Mouse (Mus musculus): Measurements from ENCODE around the gene Vmn2r12.
"Not testable (repeated sequence)": the region's sequence is repeated elsewhere in the genome, so short reads cannot be mapped to it uniquely, and the experiment has no call there.

Vmn2r12 gene

DNA sequence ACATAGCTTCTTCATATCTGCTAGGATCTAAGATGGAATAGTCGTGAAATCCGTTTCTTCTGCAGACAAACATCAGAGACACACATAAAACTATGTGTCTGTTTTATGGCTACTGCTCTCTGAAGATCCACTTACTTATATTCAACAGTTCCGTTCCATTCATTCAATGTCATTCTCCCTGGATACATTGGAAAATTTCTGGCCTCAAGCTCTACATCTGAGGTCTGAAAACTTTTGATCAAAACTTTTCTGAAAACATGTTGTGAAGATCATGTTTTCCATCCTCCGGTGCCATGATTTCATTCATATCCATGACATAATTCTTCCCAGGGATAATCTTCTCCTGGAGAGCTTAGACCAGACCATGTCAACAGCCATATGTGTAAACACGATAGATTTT, at the start of gene Vmn2r12:
Vmn2r12 (minus strand) TSS at position 101 of the 400 bp plus-strand sequence.
- not testable (repeated sequence) for DNase-seq (ENCODE audit: low read depth, low spot score)

DNA sequence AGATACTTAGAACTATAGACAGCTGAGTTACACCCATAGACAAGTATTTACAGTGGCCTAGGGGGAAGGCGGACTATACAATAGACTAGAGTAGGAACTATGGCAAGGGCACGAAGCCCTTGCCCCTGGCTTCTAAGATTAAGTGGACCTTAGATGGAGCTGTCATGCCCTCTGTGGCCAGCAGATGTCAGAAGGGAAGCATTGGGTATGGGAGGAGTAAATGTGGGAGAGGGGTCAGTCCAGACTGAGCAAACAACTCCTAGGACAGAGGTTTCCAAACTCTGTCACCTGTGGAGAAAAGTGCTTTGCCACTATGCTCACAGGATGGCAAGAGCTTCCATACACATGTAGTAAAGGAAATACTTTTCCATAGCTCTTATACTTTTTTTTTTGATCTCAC, 41.8 kb upstream of the Vmn2r12 start:
- no peak for DNase-seq (ENCODE audit: low read depth, low spot score)

DNA sequence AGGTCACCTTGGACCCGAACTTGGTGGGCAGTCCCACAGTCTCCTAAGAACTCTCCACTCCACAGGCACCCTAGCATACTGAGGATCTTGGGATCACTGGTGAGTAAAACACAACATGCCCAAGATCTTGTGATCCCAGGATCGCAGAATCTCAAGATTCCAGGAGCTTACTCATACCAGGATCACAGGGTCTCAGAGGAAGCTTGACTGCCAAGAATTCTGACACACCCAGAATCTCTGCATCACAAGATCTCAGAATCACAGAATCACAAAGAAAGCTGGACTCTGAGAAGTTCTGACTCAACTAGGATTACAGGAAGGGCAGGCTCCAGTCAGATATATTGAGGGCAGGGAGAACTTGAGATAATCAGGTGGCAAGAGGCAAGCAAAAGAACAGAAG, 39.0 kb upstream of the Vmn2r12 start:
- no peak for DNase-seq (ENCODE audit: low read depth, low spot score)

DNA sequence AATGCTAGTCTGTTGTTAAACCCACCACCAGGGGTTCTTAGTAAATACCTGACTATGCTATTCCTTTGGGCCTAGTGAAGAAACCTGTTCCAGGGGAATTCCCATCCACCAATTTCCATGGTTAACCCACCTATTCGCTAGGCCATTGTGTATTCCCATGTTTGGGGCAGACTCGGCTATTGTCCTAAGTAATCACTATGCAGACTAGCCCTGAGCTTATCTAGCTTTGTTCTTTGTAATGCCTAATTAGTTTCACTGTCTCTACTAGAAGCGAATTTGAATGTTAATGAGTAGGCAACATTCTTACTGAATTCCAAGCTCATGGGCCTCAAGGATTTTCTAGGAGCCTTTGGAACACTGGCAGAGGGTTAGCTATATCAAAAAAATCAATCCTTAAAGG, 1.3 kb downstream of the Vmn2r12 start:
- DNase-seq (ENCODE audit: low read depth, low spot score): not testable (repeated sequence)

DNA sequence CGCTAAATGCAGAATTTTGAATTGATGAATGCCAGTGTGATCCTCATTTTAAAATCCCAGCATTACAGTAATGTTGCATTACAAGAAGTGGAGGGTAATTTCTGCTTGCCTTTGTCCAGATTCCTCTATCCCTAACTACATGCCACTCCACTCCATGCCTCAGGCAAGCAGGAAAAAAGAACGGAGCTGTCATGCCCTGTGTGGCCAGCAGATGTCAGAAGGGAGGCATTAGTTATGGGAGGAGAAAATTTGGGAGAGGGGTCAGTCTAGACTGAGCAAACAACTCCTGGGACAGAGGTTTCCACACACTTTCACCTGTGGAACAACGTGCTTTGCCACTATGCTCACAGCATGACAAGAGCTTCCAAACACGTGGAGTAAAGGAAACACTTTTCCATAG, 25.7 kb downstream of the Vmn2r12 start:
- not testable (repeated sequence) for DNase-seq (ENCODE audit: low read depth, low spot score)

DNA sequence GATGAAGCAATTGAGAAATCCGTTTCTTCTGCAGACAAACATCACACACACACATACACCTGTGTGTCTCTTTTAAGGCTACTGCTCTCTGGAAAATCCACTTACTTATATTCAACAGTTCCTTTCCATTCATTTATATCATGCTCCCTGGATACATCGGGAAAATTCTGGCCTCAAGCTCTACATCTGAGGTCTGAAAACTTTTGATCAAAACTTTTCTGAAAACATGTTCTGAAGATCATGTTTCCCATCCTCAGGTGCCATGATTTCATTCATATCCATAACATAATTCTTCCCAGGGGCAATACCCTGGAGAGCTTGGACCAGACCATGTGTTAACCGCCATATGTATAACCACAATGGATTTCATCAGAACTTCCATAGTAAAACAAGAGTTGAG, 38.3 kb downstream of the Vmn2r12 start, which contains the start of gene Vmn2r11:
Vmn2r11 (minus strand) TSS at position 101 of the 400 bp plus-strand sequence.
- not testable (repeated sequence) for DNase-seq (ENCODE audit: low read depth, low spot score)

DNA sequence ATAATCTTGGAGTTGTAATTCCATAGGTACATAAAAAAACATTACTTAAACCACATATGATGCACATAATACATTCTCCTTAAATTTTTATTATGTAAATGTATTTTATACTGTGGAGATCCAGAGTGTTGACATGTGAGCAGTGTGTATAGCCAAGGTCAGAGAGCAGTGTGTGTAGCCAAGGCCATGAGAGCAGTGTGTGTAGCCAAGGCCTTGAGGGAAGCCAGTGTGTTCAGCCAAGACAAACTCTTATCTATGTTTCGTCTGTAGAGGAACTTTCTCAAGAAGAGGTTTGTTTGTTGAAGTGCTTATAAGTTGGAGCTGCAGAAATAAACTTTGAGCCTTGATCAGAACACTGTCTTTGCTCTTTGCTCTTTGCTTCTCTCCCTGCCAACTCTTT, 42.5 kb downstream of the Vmn2r12 start:
- no peak for DNase-seq (ENCODE audit: low read depth, low spot score)
